Mouse (Mus musculus) ES-E14 (cell line): Measurements from ENCODE around the gene Fyn. TPM values are rescaled to one million over a fixed set of nuclear protein-coding genes. Genes with fewer than 3 reads are reported as not detected.

Source experiments
- DNase-seq: peaks from one replicate; pipeline ENCODE4 v3.0.0-alpha.2; 2013; ENCODE audit warnings: low read depth, low spot score
- H3K27ac ChIP-seq: 2 replicates; pipeline ENCODE4 v1.5.1; 2012; ENCODE audit warnings: low read depth, mild to moderate bottlenecking, low read length, moderate library complexity, mixed read lengths; ENCODE audit not compliant: poor library complexity, insufficient read depth, severe bottlenecking
- H3K36me3 ChIP-seq: 2 replicates; pipeline ENCODE4 v1.6.1; 2012; ENCODE audit warnings: mild to moderate bottlenecking, low read length, moderate library complexity, mixed read lengths; ENCODE audit not compliant: control insufficient read depth, poor library complexity, insufficient read depth, severe bottlenecking
- H3K4me1 ChIP-seq, 2 experiments: fragments of 150-350 bp in 1 of 2; sonication (generic) in 1 of 2; 2 replicates each; pipeline ENCODE4 v1.6.1; 2012; ENCODE audit warnings: low read length in 2 of 2, mild to moderate bottlenecking in 1 of 2, mixed read lengths in 1 of 2; ENCODE audit not compliant: control insufficient read depth in 2 of 2, insufficient read depth in 2 of 2, poor library complexity in 1 of 2
- H3K4me3 ChIP-seq, 2 experiments: fragments of 150-350 bp in 1 of 2; sonication (generic) in 1 of 2; 2 replicates each; pipeline ENCODE4 v1.5.1; 2012; ENCODE audit warnings: low read length in 2 of 2, low read depth in 1 of 2, mild to moderate bottlenecking in 1 of 2, mixed read lengths in 1 of 2; ENCODE audit not compliant: insufficient read depth in 1 of 2, poor library complexity in 1 of 2, severe bottlenecking in 1 of 2
- H3K9ac ChIP-seq: 2 replicates; pipeline ENCODE4 v1.6.1; 2012; ENCODE audit warnings: low read depth, mild to moderate bottlenecking, low read length, mixed read lengths; ENCODE audit not compliant: poor library complexity, insufficient read depth, severe bottlenecking
- H3K9me3 ChIP-seq: fragments of 150-350 bp; sonication (generic); 2 replicates; pipeline ENCODE4 v1.6.1; 2012; ENCODE audit warnings: low read depth, mild to moderate bottlenecking, low read length; ENCODE audit not compliant: control insufficient read depth, insufficient read depth
- CHD2 ChIP-seq: IDR thresholded peaks from 2 replicates; pipeline ENCODE4 v1.6.1; 2014; ENCODE audit warnings: mild to moderate bottlenecking, low read depth, low read length, inconsistent platforms
- HCFC1 ChIP-seq: IDR thresholded peaks from 2 replicates; pipeline ENCODE4 v1.6.1; 2012; ENCODE audit warnings: low read length, inconsistent platforms, borderline replicate concordance; ENCODE audit not compliant: insufficient read depth
- MAFK ChIP-seq: IDR thresholded peaks from 2 replicates; pipeline ENCODE4 v1.6.1; 2014; ENCODE audit warnings: mild to moderate bottlenecking, low read depth, low read length, inconsistent platforms; ENCODE audit not compliant: insufficient read depth
- ZC3H11A ChIP-seq: IDR thresholded peaks from 2 replicates; pipeline ENCODE4 v1.6.1; 2012; ENCODE audit warnings: low read depth, mild to moderate bottlenecking, inconsistent platforms, low read length, borderline replicate concordance
- ZNF384 ChIP-seq: IDR thresholded peaks from 2 replicates; pipeline ENCODE4 v1.6.1; 2012; ENCODE audit warnings: low read depth, low read length, inconsistent platforms
- in situ Hi-C, 2 experiments: fragments of 600-800 bp; cut with MboI; formaldehyde crosslinking; loops; one replicate each; pipeline ENCODE4 v1.15.1; 2025; ENCODE audit warnings: low sequenced_read_pairs in 2 of 2, inconsistent platforms in 1 of 2; ENCODE audit not compliant: unreplicated experiment in 2 of 2
- total RNA-seq: library from RNA; depleted of rRNA; stranded (reverse); fragments of 300-350 nt; gene quantifications from 2 replicates; pipeline ENCODE4 v1.2.3, GENCODE M21; 2012

The Fyn gene
- total RNA-seq, 1 experiment = 14.6 TPM

DNA sequence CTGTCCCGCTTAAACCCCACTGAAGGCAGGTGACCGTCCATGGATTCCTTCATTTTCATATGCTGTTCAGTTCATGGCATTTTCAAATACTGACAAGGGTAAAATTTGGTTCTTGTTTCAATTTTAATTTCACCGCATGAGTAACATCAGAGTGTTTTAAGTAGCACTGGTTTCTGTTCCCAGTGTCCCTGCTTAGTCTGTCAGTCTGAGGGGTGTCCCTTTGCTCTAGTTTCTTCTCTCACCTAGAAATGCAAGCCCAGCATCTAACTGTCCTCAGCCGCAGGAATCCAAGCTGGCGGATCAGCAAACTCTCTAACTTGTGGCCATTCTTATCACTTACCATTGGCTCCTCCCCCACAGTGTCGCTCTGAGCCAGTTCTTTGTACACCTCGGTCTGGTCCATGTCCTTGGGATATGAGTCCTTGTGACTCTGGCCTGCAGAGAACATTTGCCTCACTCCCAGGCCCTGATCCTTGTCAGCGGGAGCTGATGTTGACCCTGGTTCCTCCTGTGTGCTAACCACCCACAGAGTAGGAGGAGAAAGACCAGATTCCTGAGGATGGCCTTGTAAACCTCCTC lies 9.5 kb downstream of the Fyn start:
- no peak overlapping the region for H3K9ac ChIP-seq
- no peaks in the 10 kb centered on the region for H3K4me1 ChIP-seq
- in situ Hi-C loops = no loop called here
- no peak for TF ChIP-seq CHD2
- no peak for TF ChIP-seq MAFK
- TF ChIP-seq HCFC1 = no peak
- no peak for TF ChIP-seq ZNF384
- TF ChIP-seq ZC3H11A = no peak
- no peak overlapping the region for H3K4me3 ChIP-seq
- no peaks in the 10 kb centered on the region for H3K36me3 ChIP-seq
- no peaks in the 10 kb centered on the region for H3K9me3 ChIP-seq
- no peak overlapping the region for H3K27ac ChIP-seq
- no peak for DNase-seq

DNA sequence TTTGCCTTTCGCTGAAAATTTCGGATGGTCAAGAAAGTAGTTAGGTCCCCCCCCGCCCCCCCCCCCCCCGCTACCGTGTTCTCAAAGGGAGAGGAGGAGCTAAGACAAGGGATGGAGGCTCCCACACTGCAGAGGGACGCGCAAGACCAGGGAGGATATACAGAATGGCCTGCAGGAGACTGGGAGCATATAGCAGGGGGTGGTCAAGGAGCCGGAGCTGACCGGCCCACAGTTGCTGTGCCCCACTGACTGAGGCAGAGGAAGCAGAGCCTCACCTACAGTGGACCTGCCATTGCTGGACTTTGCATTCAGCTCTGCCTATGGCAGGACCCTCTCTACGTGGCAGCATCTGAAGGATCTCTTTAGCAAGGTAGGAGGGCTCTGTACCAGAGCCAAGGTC lies 10.6 kb downstream of the Fyn start:
- no peak for DNase-seq
- TF ChIP-seq ZC3H11A = no peak
- TF ChIP-seq ZNF384 = no peak
- no peak for TF ChIP-seq HCFC1
- TF ChIP-seq MAFK = no peak
- TF ChIP-seq CHD2 = no peak
- Histone ChIP-seq H3K27ac (no peak overlapping the region), H3K9me3 (no peaks in the 10 kb centered on the region), H3K9ac (no peak overlapping the region), H3K4me1 (no peaks in the 10 kb centered on the region), H3K36me3 (no peaks in the 10 kb centered on the region), H3K4me3 (no peak overlapping the region)
- in situ Hi-C loops = no loop called here

DNA sequence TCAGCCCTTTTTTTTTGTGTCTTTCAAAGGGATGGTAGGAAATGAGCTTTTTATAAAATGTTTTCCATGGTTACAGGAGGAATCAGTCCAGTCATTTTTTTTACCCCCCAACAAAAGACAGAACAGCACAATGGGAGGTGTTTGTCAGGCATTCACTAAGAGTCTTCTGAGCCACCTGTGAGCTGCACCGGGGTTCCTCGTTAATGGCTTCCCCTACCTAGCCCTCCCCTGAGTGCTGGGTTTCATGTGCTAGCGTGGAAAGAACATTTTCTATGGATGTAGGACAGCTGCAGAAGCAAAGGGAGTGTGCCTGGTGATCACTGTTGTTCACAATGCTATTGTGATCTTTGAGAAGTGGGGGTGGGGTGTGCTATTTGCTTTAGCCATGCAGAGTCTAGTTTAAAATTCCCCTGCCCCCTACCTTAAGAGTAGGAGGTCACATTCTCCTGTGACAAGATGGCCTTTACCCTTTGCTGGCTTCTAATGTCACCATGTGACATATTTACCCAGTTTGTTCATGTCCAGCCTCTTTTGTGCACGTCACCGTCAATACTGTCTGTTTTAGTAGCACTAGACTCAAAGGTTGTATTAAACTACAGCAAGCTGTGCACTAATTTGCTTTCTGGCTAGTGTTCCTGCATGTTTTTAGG lies 11.2 kb downstream of the Fyn start:
- H3K4me1 ChIP-seq = no peaks in the 10 kb centered on the region
- no peaks in the 10 kb centered on the region for H3K36me3 ChIP-seq
- no peaks in the 10 kb centered on the region for H3K9me3 ChIP-seq
- DNase-seq = no peak
- no peak for TF ChIP-seq MAFK
- TF ChIP-seq ZC3H11A = no peak
- no peak for TF ChIP-seq CHD2
- no peak for TF ChIP-seq ZNF384
- no peak for TF ChIP-seq HCFC1
- H3K4me3 ChIP-seq = no peak overlapping the region
- no peak overlapping the region for H3K9ac ChIP-seq
- H3K27ac ChIP-seq = no peak overlapping the region
- in situ Hi-C loops = no loop called here

DNA sequence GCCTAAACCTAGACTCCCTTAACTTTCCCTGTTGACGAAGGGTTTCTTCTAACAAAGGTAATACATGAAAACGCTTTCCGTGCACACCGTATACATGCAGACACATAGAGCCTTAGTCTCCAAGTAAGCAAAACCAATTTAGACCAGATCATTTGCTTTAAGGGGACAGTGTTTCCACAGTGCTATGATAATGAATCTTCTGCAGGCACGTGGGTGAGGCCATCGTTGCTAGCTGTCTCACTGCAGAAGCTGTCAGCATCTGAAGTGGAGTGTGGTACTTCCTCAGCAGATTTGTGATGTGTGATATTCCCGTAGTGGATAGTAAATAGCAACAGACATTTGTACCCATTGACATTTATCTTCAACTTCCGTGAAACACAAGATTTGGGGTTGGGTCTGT lies 16.6 kb downstream of the Fyn start:
- Histone ChIP-seq H3K9me3 (no peaks in the 10 kb centered on the region), H3K27ac (no peak overlapping the region), H3K4me1 (peaks cover 0 to 3% of the 10 kb centered on the region in 2 experiments; a peak in 1 of 4 replicates), H3K9ac (no peak overlapping the region), H3K36me3 (no peaks in the 10 kb centered on the region), H3K4me3 (no peak overlapping the region)
- DNase-seq = no peak
- TF ChIP-seq ZC3H11A = no peak
- no peak for TF ChIP-seq CHD2
- no peak for TF ChIP-seq ZNF384
- TF ChIP-seq HCFC1 = no peak
- TF ChIP-seq MAFK = no peak
- in situ Hi-C loops = no loop called here
